Mouse (Mus musculus) midbrain, embryonic 15.5 days (tissue): Measurements from ENCODE around the gene Spg21. TPM values are rescaled to one million over a fixed set of nuclear protein-coding genes. Genes with fewer than 3 reads are reported as not detected.
A peak's percentile ranks its signal among the peaks of the same experiment; 100 is the strongest.

Experiments
- ATAC-seq: fragments of 200-750 bp; cut with Nextera tagmentation; replicated peaks from 2 replicates; pipeline ENCODE4 v1.8.0; 2017; ENCODE audit warnings: moderate TSS enrichment
- H3K27ac ChIP-seq: fragments of 300-500 bp; sonication (generic); 2 replicates; pipeline ENCODE4 v1.5.1; 2015; ENCODE audit warnings: mild to moderate bottlenecking, inconsistent platforms
- H3K27me3 ChIP-seq: fragments of 300-500 bp; sonication (generic); replicated peaks from 2 replicates; pipeline ENCODE4 v1.6.1; 2015; ENCODE audit warnings: inconsistent platforms
- H3K36me3 ChIP-seq: fragments of 300-500 bp; sonication (generic); replicated peaks from 2 replicates; pipeline ENCODE4 v1.6.1; 2015; ENCODE audit warnings: inconsistent platforms
- H3K4me1 ChIP-seq: fragments of 300-500 bp; sonication (generic); 2 replicates; pipeline ENCODE4 v1.6.1; 2015; ENCODE audit warnings: inconsistent platforms
- H3K4me2 ChIP-seq: fragments of 300-500 bp; sonication (generic); 2 replicates; pipeline ENCODE4 v1.6.1; 2015; ENCODE audit warnings: inconsistent platforms, mild to moderate bottlenecking, moderate library complexity
- H3K4me3 ChIP-seq: fragments of 300-500 bp; sonication (generic); 2 replicates; pipeline ENCODE4 v1.5.1; 2015; ENCODE audit warnings: mild to moderate bottlenecking, inconsistent platforms
- H3K9ac ChIP-seq: fragments of 300-500 bp; sonication (generic); 2 replicates; pipeline ENCODE4 v1.6.1; 2015; ENCODE audit warnings: mild to moderate bottlenecking, inconsistent platforms
- H3K9me3 ChIP-seq: fragments of 300-500 bp; sonication (generic); 2 replicates; pipeline ENCODE4 v1.6.1; 2016; ENCODE audit warnings: inconsistent platforms
- WGBS: fragments of 180-500 bp; shearing (Covaris S2); methylation state at CpG from one replicate; pipeline ENCODE4 v1.1.7; 2015; ENCODE audit warnings: mixed read lengths; 5-methylcytosine and 5-hydroxymethylcytosine counted together
- polyA plus RNA-seq: library from polyadenylated mRNA; unstranded; fragments of >200 nt; fragmentation: Nextera tagmentation; extraction: Ambion mirVana; gene quantifications from 2 replicates; pipeline ENCODE4 v1.2.1, GENCODE M21; 2015

The Spg21 gene
- polyA plus RNA-seq, 1 experiment from 2014 or later = 133 TPM

GRCm38 (mm10) chr9:65435211-65435610 lies 25.5 kb upstream of the Spg21 start:
- Histone ChIP-seq H3K9ac (no peak overlapping the region), H3K4me1 (peaks cover 12% of the 10 kb centered on the region), H3K36me3 (peaks cover under 1% of the 10 kb centered on the region; the same call in 1 of the 2 replicates), H3K9me3 (no peaks in the 10 kb centered on the region), H3K27me3 (no peaks in the 10 kb centered on the region), H3K27ac (no peak overlapping the region), H3K4me3 (peak overlapping the region; percentile 70; the same call in 1 of the 2 replicates), H3K4me2 (peak overlapping the region; percentile 51; the same call in 1 of the 2 replicates)
- 69% methylated on average over 4 of the region's 4 CpGs for WGBS
- peak; percentile 70 for ATAC-seq

GRCm38 (mm10) chr9:65435671-65436301 lies 25.0 kb upstream of the Spg21 start, which contains the start of gene Mtfmt:
Mtfmt (plus strand) TSS chr9:65435782.
- no peaks in the 10 kb centered on the region for H3K27me3 ChIP-seq
- peaks cover 12% of the 10 kb centered on the region for H3K4me1 ChIP-seq
- peak; percentile 96 for ATAC-seq
- H3K9ac ChIP-seq = peak within 1 kb of the TSS; percentile 74
- peak within 1 kb of the TSS; percentile 51 for H3K4me2 ChIP-seq
- H3K27ac ChIP-seq = peak within 1 kb of the TSS; percentile 57
- peaks cover 7% of the 10 kb centered on the region; the same call in 1 of the 2 replicates for H3K36me3 ChIP-seq
- peak within 1 kb of the TSS; percentile 70 for H3K4me3 ChIP-seq
- WGBS = under 1% methylated on average over 54 of the region's 54 CpGs
- no peaks in the 10 kb centered on the region for H3K9me3 ChIP-seq

GRCm38 (mm10) chr9:65444692-65445091 lies 16.1 kb upstream of the Spg21 start:
- H3K4me2 ChIP-seq = no peak overlapping the region
- H3K36me3 ChIP-seq = peaks cover 43% of the 10 kb centered on the region
- no peak overlapping the region for H3K27ac ChIP-seq
- H3K4me1 ChIP-seq = no peaks in the 10 kb centered on the region
- H3K9ac ChIP-seq = no peak overlapping the region
- no peaks in the 10 kb centered on the region for H3K27me3 ChIP-seq
- WGBS = 96% methylated on average over 4 of the region's 4 CpGs
- no peak for ATAC-seq
- no peaks in the 10 kb centered on the region for H3K9me3 ChIP-seq
- no peak overlapping the region for H3K4me3 ChIP-seq

- WGBS = 92% methylated on average over 6 of the region's 6 CpGs
- Histone ChIP-seq H3K4me3 (no peak overlapping the region), H3K4me1 (no peaks in the 10 kb centered on the region), H3K36me3 (peaks cover 41% of the 10 kb centered on the region), H3K4me2 (no peak overlapping the region), H3K27me3 (no peaks in the 10 kb centered on the region), H3K9ac (no peak overlapping the region), H3K27ac (no peak overlapping the region), H3K9me3 (no peaks in the 10 kb centered on the region)
- no peak for ATAC-seq
Measured at GRCm38 (mm10) chr9:65447951-65448350, 12.8 kb upstream of the Spg21 start.

DNA sequence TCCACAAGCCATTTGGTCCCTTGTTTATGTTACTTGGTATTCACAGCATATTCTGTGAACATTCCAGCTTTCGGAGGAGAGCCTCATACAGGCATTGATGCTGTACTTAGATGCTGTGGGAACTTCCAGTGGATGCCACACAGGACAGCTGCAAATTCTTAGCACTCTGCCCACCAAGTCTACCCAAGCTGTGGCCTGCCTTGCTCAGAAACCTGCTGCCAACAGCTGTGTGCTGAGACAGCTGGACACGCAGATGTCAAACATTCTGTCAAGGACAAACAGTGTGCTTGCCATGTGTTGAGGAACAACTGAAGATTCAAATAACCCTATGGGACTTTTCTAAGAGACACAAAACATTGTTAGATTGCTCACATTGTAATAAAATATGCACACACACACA lies 1.8 kb upstream of the Spg21 start:
- Histone ChIP-seq H3K4me1 (peaks cover 28% of the 10 kb centered on the region), H3K4me2 (no peak overlapping the region), H3K4me3 (no peak overlapping the region), H3K9ac (no peak overlapping the region), H3K9me3 (no peaks in the 10 kb centered on the region), H3K27me3 (no peaks in the 10 kb centered on the region), H3K36me3 (no peaks in the 10 kb centered on the region), H3K27ac (no peak overlapping the region)
- 89% methylated on average over 2 of the region's 2 CpGs for WGBS
- ATAC-seq = no peak

GRCm38 (mm10) chr9:65460198-65460597 lies 549 bp upstream of the Spg21 start:
- H3K27ac ChIP-seq = peak overlapping the region; percentile 90
- peak overlapping the region; percentile 81 for H3K9ac ChIP-seq
- H3K27me3 ChIP-seq = no peaks in the 10 kb centered on the region
- 45% methylated on average over 3 of the region's 3 CpGs for WGBS
- H3K4me2 ChIP-seq = peak overlapping the region; percentile 62
- peak; percentile 19; the same call in 1 of the 2 replicates for ATAC-seq
- peak overlapping the region; percentile 76 for H3K4me3 ChIP-seq
- H3K9me3 ChIP-seq = no peaks in the 10 kb centered on the region
- H3K36me3 ChIP-seq = no peaks in the 10 kb centered on the region
- peaks cover 28% of the 10 kb centered on the region for H3K4me1 ChIP-seq

DNA sequence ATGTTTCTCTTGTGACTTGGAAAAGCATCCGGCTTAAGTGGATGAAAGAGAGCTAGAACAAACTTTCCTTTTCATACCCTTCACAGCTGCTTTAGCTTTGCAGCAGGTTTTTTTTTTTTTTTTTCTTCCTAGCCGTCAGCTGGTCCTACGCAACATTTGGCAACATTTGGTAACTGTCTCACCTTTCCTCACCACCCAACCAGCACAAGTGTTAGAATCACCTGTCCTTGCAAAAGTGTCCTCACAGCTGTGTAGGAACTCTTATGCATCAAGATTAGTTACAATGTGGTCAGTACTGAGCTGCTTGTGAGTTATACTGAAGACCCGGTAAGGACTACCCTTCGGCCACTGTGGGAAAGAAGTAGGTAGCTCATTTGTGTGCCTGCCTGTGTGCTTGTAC lies 1.8 kb downstream of the Spg21 start:
- WGBS = 81% methylated on average over 5 of the region's 5 CpGs
- ATAC-seq = no peak
- Histone ChIP-seq H3K27ac (no peak overlapping the region), H3K36me3 (peaks cover 11% of the 10 kb centered on the region), H3K4me2 (no peak overlapping the region), H3K27me3 (no peaks in the 10 kb centered on the region), H3K9ac (no peak overlapping the region), H3K9me3 (no peaks in the 10 kb centered on the region), H3K4me1 (peaks cover 28% of the 10 kb centered on the region), H3K4me3 (no peak overlapping the region)

GRCm38 (mm10) chr9:65464161-65464560 lies 3.4 kb downstream of the Spg21 start:
- no peak overlapping the region for H3K9ac ChIP-seq
- H3K27ac ChIP-seq = no peak overlapping the region
- peaks cover 28% of the 10 kb centered on the region for H3K4me1 ChIP-seq
- ATAC-seq = no peak
- no peaks in the 10 kb centered on the region for H3K9me3 ChIP-seq
- no peaks in the 10 kb centered on the region for H3K27me3 ChIP-seq
- H3K36me3 ChIP-seq = peaks cover 12% of the 10 kb centered on the region
- 92% methylated on average over 6 of the region's 6 CpGs for WGBS
- no peak overlapping the region for H3K4me2 ChIP-seq
- no peak overlapping the region for H3K4me3 ChIP-seq

GRCm38 (mm10) chr9:65465241-65465640 lies 4.5 kb downstream of the Spg21 start:
- Histone ChIP-seq H3K4me3 (no peak overlapping the region), H3K4me2 (no peak overlapping the region), H3K36me3 (peaks cover 20% of the 10 kb centered on the region), H3K4me1 (peaks cover 22% of the 10 kb centered on the region), H3K27ac (no peak overlapping the region), H3K9ac (no peak overlapping the region), H3K27me3 (no peaks in the 10 kb centered on the region), H3K9me3 (no peaks in the 10 kb centered on the region)
- ATAC-seq = no peak
- 97% methylated on average over 2 of the region's 2 CpGs for WGBS

GRCm38 (mm10) chr9:65467686-65468085 lies 6.9 kb downstream of the Spg21 start:
- Histone ChIP-seq H3K36me3 (peaks cover 20% of the 10 kb centered on the region), H3K9me3 (no peaks in the 10 kb centered on the region), H3K4me2 (no peak overlapping the region), H3K9ac (no peak overlapping the region), H3K27me3 (no peaks in the 10 kb centered on the region), H3K27ac (no peak overlapping the region), H3K4me1 (peaks cover 4% of the 10 kb centered on the region), H3K4me3 (no peak overlapping the region)
- 75% methylated on average over 11 of the region's 11 CpGs for WGBS
- no peak for ATAC-seq

GRCm38 (mm10) chr9:65472769-65473168 lies 12.0 kb downstream of the Spg21 start:
- peaks cover 45% of the 10 kb centered on the region for H3K36me3 ChIP-seq
- 92% methylated on average over 4 of the region's 4 CpGs for WGBS

DNA sequence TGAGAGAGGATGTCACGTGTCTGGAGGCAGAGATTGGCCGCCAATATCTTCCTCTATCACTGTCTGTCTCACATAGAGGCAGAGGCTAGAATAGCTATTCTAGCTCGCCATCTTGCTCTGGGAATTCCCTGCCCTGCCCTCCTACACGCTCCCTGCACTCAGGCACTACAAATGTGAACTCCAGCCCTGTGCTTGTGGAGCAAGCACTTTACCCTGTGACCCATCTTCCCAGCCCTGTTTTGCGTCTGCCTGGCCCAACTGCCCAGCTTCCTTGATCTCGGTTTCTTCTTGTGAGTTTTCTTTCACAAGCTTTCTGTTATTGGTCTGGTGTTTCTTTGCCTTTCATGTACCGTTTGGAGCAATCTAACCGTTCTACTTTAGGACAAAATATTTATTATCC lies 18.4 kb downstream of the Spg21 start:
- WGBS = 89% methylated on average over 8 of the region's 8 CpGs

More at GRCm38 (mm10) chr9:65472769-65473168, 12.0 kb downstream of the Spg21 start:
- Histone ChIP-seq H3K4me1 (no peaks in the 10 kb centered on the region), H3K9ac (no peak overlapping the region), H3K4me2 (no peak overlapping the region), H3K4me3 (no peak overlapping the region), H3K27ac (no peak overlapping the region), H3K9me3 (no peaks in the 10 kb centered on the region), H3K27me3 (no peaks in the 10 kb centered on the region)
- no peak for ATAC-seq

DNA sequence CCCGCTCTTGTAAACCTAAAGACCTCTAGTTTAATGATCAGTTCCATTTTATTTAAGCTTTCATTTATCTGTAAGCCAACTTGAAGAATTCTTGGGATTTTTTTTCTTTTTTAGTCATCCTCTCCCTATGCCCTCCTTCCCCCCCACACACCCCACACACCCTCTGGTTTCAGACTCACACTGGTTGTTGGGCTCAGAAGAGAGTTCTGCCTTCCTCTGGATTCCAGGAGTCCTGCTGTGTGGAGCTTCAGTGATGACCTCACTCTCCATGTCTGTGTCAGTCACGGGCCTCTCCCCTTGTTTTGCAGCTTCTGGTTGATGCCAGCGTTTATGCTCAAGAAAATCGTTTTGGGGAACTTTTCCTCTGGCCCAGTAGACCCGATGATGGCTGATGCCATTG lies 19.3 kb downstream of the Spg21 start:
- no peak for ATAC-seq
- Histone ChIP-seq H3K4me3 (no peak overlapping the region), H3K36me3 (peaks cover 61% of the 10 kb centered on the region), H3K9ac (no peak overlapping the region), H3K4me2 (no peak overlapping the region), H3K27ac (no peak overlapping the region), H3K4me1 (no peaks in the 10 kb centered on the region), H3K27me3 (no peaks in the 10 kb centered on the region), H3K9me3 (no peaks in the 10 kb centered on the region)
- WGBS = 87% methylated on average over 5 of the region's 5 CpGs

More for the DNA sequence above, 18.4 kb downstream of the Spg21 start:
- no peak for ATAC-seq
- no peak overlapping the region for H3K4me3 ChIP-seq
- no peak overlapping the region for H3K27ac ChIP-seq
- H3K9me3 ChIP-seq = no peaks in the 10 kb centered on the region
- peaks cover 68% of the 10 kb centered on the region for H3K36me3 ChIP-seq
- H3K27me3 ChIP-seq = no peaks in the 10 kb centered on the region
- no peaks in the 10 kb centered on the region for H3K4me1 ChIP-seq
- no peak overlapping the region for H3K9ac ChIP-seq
- H3K4me2 ChIP-seq = no peak overlapping the region
